Mouse (Mus musculus) erythroblast, embryonic 14.5 days (primary cell): ENCODE measurements around the gene C130032M10Rik.

Experiments
- GATA1 ChIP-seq: IDR thresholded peaks from 2 replicates; pipeline ENCODE4 v1.6.1; 2012; ENCODE audit warnings: low read length, inconsistent platforms, mixed read lengths
- TAL1 ChIP-seq: IDR thresholded peaks from 3 replicates; pipeline ENCODE4 v1.6.1; 2012; ENCODE audit warnings: low read length, inconsistent platforms, mixed read lengths

DNA sequence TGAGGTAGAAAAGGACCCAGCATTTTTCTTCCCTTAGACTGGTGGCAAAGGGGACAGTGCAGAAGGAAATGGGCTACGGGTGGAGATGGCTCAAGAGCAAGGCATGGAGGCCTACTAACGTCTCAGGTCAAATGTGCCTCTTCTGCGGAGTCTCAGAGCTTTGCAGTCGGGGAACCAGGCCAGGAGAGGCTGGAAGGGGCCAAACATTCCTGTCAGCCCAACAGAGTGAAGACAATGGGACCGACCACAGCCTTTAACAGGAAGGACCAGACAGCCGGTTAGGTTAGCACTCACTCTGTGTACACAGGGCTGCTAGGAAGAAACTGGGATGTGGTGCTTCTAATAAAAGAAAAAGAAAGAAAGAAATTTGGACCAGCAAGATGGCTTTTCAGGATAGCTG, 34.5 kb downstream of the C130032M10Rik start:
- TF ChIP-seq GATA1 (no peak), TAL1 (no peak)
